Mouse (Mus musculus): ENCODE data around the gene Pakap. TPM values are rescaled to one million over a fixed set of nuclear protein-coding genes. Genes with fewer than 3 reads are reported as not detected.

The Pakap gene
- polyA plus RNA-seq, 1 experiment: 14.7 TPM

DNA sequence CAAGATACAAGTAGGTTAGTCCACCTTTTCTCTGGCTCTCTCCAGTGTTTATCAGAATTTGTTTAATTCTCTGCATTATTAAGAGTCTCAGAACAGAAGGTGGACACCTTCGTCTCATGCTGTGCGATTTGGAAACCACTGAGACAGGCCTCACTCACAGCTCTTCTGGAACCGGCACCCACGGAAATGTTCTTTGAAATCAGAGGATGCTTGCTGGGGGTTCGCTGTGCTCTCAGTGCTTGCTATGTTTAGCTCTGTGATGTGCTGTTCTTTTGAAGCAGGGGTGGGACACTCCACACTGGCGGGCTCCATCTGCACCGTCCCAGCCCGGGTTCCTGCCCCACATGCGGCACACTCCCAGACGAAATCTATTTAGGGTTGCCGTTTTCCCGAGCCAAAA, 88.4 kb downstream of the Pakap start:
- Histone ChIP-seq H3K4me1 (ENCODE audit: control insufficient read depth, insufficient read depth, low read length) (peaks cover 12% of the 10 kb centered on the region), H3K27ac (ENCODE audit: insufficient read depth, low read length) (no peak overlapping the region), H3K4me3 (ENCODE audit: insufficient read depth, low read length) (no peak overlapping the region)
- TF ChIP-seq CTCF (IDR thresholded peaks at IDR 0.05; ENCODE audit: borderline replicate concordance, insufficient read depth, low read length) (no peak), POLR2A (IDR thresholded peaks at IDR 0.05; ENCODE audit: low read depth, low read length) (no peak)

DNA sequence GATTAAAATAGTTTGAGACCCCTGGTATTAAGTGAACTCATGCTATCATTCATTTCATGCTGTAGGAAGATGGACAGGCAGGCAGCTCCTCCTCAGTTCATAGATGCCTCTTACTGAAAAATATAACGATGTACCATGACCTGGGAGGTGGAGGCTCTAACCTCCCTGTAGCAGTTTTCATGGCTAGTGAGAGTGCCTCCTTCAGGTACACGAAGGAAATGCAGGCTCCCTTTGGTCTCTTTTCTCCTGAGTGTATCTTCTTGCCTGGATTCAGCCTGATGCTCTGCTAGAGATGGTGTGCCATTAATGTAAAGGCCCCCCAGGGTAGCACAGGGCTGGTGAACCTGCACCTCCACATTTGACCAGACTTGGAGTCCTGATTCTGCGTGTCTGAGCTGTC, 88.9 kb downstream of the Pakap start:
- peaks cover 8% of the 10 kb centered on the region for H3K4me1 ChIP-seq (ENCODE audit: control insufficient read depth, insufficient read depth, low read length)
- no peak overlapping the region for H3K27ac ChIP-seq (ENCODE audit: insufficient read depth, low read length)
- H3K4me3 ChIP-seq (ENCODE audit: insufficient read depth, low read length): no peak overlapping the region
- TF ChIP-seq CTCF (IDR thresholded peaks at IDR 0.05; ENCODE audit: borderline replicate concordance, insufficient read depth, low read length) (no peak), POLR2A (IDR thresholded peaks at IDR 0.05; ENCODE audit: low read depth, low read length) (no peak)

- Histone ChIP-seq H3K27ac (ENCODE audit: insufficient read depth, low read length) (no peak overlapping the region), H3K4me1 (ENCODE audit: control insufficient read depth, insufficient read depth, low read length) (no peaks in the 10 kb centered on the region), H3K4me3 (ENCODE audit: insufficient read depth, low read length) (no peak overlapping the region)
- TF ChIP-seq CTCF (IDR thresholded peaks at IDR 0.05; ENCODE audit: borderline replicate concordance, insufficient read depth, low read length) (no peak), POLR2A (IDR thresholded peaks at IDR 0.05; ENCODE audit: low read depth, low read length) (no peak)
Measured at GRCm38 (mm10) chr4:57660470-57660869, 92.5 kb downstream of the Pakap start.

- Histone ChIP-seq H3K27ac (ENCODE audit: insufficient read depth, low read length) (no peak overlapping the region), H3K4me3 (ENCODE audit: insufficient read depth, low read length) (no peak overlapping the region), H3K4me1 (ENCODE audit: control insufficient read depth, insufficient read depth, low read length) (peaks cover 4% of the 10 kb centered on the region; the same call in 1 of the 2 replicates)
- TF ChIP-seq POLR2A (IDR thresholded peaks at IDR 0.05; ENCODE audit: low read depth, low read length) (no peak), CTCF (IDR thresholded peaks at IDR 0.05; ENCODE audit: borderline replicate concordance, insufficient read depth, low read length) (no peak)
Measured at GRCm38 (mm10) chr4:57666101-57666500, 98.1 kb downstream of the Pakap start.

- TF ChIP-seq CTCF (IDR thresholded peaks at IDR 0.05; ENCODE audit: borderline replicate concordance, insufficient read depth, low read length) (no peak), POLR2A (IDR thresholded peaks at IDR 0.05; ENCODE audit: low read depth, low read length) (no peak)
- Histone ChIP-seq H3K27ac (ENCODE audit: insufficient read depth, low read length) (no peak overlapping the region), H3K4me1 (ENCODE audit: control insufficient read depth, insufficient read depth, low read length) (peaks cover 15% of the 10 kb centered on the region), H3K4me3 (ENCODE audit: insufficient read depth, low read length) (no peak overlapping the region)
Measured at GRCm38 (mm10) chr4:57670813-57671469, 103.0 kb downstream of the Pakap start.

GRCm38 (mm10) chr4:57672541-57672940, 104.6 kb downstream of the Pakap start:
- Histone ChIP-seq H3K4me3 (ENCODE audit: insufficient read depth, low read length) (no peak overlapping the region), H3K27ac (ENCODE audit: insufficient read depth, low read length) (no peak overlapping the region), H3K4me1 (ENCODE audit: control insufficient read depth, insufficient read depth, low read length) (peaks cover 15% of the 10 kb centered on the region)
- TF ChIP-seq CTCF (IDR thresholded peaks at IDR 0.05; ENCODE audit: borderline replicate concordance, insufficient read depth, low read length): no peak

DNA sequence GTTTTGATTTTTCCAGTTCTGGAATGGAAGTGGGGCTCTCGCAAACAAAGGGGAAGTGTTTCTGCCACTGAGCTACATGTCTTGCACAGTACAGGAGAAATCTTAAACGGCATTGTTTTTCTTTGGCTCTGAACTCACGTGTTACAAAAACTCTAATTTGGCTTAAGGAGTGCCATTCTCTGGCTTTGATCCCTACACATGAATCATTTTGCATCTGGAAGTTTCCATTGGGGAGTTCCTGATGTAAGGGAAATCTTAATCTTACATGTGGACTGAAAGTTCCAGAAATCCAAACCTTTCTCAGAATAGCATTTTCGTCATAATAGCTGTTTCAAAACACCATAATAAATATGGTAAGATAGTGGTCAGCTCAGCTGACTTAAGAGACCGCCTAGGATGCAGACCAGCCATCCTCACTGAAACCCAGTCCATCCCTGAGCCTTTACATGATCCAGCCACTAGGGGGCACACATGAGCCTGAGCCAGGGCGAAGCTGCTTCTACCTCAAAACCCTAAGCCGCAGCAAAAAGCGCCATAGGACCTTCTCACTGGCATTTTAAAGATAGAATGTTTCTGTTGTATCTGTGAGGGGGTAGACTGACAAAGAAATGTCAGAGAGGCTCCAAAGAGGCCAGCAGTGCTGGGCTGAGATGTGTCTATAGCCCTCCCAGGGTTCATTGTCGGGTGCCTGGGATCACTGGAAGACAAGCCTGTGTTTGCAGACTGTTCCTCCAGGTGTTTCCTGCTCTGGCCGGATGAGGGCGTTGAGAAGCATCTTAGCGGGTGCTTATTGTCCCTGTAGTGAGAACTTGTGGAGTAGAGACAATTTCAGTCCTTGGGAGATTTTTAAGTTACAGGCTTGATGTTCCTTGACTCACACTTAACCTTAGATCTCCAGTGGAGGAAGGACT, 105.3 kb downstream of the Pakap start:
- peak; percentile 84; the same call in 1 of the 2 replicates for TF ChIP-seq CTCF (IDR thresholded peaks at IDR 0.05; ENCODE audit: borderline replicate concordance, insufficient read depth, low read length)
- TF ChIP-seq POLR2A (IDR thresholded peaks at IDR 0.05; ENCODE audit: low read depth, low read length): no peak
- Histone ChIP-seq H3K4me1 (ENCODE audit: control insufficient read depth, insufficient read depth, low read length) (peaks cover 15% of the 10 kb centered on the region), H3K27ac (ENCODE audit: insufficient read depth, low read length) (no peak overlapping the region), H3K4me3 (ENCODE audit: insufficient read depth, low read length) (no peak overlapping the region)

DNA sequence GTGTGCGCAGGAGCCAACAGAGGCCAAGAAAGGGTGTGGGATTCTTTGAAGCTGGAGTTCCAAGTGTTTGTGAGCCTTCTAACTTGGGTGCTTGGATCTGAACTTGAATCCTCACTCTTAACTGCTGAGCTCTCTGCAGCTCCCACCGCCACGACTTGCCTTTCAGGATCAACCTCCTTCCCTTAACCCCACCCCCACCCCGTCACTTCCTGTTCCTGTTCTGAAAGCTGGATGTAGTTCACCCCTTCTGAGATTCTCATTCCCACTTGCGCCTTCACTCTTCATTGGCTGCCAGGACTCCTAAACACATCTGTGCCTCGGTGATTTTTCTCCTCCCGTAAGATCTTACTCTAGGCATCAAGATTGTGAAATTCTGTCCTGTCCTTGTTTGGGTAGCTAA, 106.4 kb downstream of the Pakap start:
- Histone ChIP-seq H3K4me3 (ENCODE audit: insufficient read depth, low read length) (no peak overlapping the region), H3K27ac (ENCODE audit: insufficient read depth, low read length) (no peak overlapping the region), H3K4me1 (ENCODE audit: control insufficient read depth, insufficient read depth, low read length) (peaks cover 15% of the 10 kb centered on the region)
- TF ChIP-seq CTCF (IDR thresholded peaks at IDR 0.05; ENCODE audit: borderline replicate concordance, insufficient read depth, low read length): no peak
- no peak for TF ChIP-seq POLR2A (IDR thresholded peaks at IDR 0.05; ENCODE audit: low read depth, low read length)

DNA sequence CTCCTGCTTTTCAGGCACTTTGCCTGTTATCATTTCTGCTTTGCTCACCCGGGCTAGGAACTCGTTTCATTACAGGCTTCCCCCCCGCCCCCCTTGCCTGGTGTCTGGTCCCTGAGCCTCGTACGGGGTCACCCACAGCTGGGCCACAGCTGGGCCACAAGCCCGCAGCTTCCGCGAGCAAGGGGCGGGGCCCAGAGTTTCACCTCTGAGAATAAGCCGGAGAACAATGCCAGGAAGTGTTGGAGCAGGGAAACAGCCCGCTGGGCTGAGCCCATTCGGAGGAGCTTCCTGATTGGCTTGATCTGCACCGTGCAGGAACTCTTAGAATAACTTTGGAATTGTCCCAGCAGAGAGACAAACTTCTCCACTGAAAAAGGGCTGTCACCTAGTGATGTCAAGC, 107.4 kb downstream of the Pakap start:
- no peak for TF ChIP-seq CTCF (IDR thresholded peaks at IDR 0.05; ENCODE audit: borderline replicate concordance, insufficient read depth, low read length)
- TF ChIP-seq POLR2A (IDR thresholded peaks at IDR 0.05; ENCODE audit: low read depth, low read length): no peak
- Histone ChIP-seq H3K4me1 (ENCODE audit: control insufficient read depth, insufficient read depth, low read length) (peaks cover 15% of the 10 kb centered on the region), H3K27ac (ENCODE audit: insufficient read depth, low read length) (0 out of 2 replicates have a peak overlapping the region, but pooled peaks have one; percentile 8), H3K4me3 (ENCODE audit: insufficient read depth, low read length) (no peak overlapping the region)

GRCm38 (mm10) chr4:57677916-57678315, 109.9 kb downstream of the Pakap start:
- Histone ChIP-seq H3K27ac (ENCODE audit: insufficient read depth, low read length) (no peak overlapping the region), H3K4me3 (ENCODE audit: insufficient read depth, low read length) (no peak overlapping the region), H3K4me1 (ENCODE audit: control insufficient read depth, insufficient read depth, low read length) (peaks cover 8% of the 10 kb centered on the region)
- no peak for TF ChIP-seq POLR2A (IDR thresholded peaks at IDR 0.05; ENCODE audit: low read depth, low read length)
- TF ChIP-seq CTCF (IDR thresholded peaks at IDR 0.05; ENCODE audit: borderline replicate concordance, insufficient read depth, low read length): no peak
